Mouse (Mus musculus): ENCODE measurements at regions not wholly inside any gene's neighbourhood (a gene's known extent, or its start where the extent isn't known, plus 50 kb on each side); places are given as distances from the start of the nearest gene placed in this dataset.

DNA sequence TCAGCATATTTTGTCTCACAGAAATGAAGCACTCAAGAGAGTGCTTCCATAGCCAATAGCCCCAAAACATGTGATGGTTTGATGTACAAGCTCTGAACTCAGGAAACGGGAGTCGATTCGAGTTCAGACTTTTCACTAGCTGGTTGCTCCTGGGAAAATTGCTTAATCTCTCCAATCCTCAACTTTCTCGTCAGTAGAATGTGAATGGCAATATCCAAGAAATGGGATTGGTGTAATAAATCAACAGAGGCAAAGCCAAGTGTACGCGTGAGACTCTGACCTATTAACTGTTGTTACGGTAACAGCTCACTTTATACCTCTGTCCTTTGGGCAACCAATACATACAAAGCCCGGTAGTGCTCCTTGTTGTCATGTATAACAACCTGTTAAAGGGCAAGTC is 94.6 kb downstream of the Cog6 start:
- TF ChIP-seq CTCF (IDR thresholded peaks at IDR 0.05; ENCODE audit: low read depth, low read length) (no peak), POLR2A (IDR thresholded peaks at IDR 0.05; ENCODE audit: borderline replicate concordance, low read depth, low read length) (no peak)

Measured in bone marrow macrophage, adult 2 months (primary cell).